In genomic region chr11:63706057-63706456, GRCm38 (mm10) we compare ENCODE assay signal across 9 mouse cellular contexts.
"Had no signal": no experiment of that assay in that cellular context is flagged by ENCODE, and none has a peak within 500 bp of the region (broad histone marks: within the 10 kb centered on the region; RNA-seq: fewer than 3 reads in every experiment).

No protein-coding gene starts in this region.

- ATAC-seq: midbrain, embryonic 16.5 days had no signal

- H3K4me2 ChIP-seq: limb, embryonic 13.5 days had no signal

- DNase-seq: kidney, adult 18-20 months; kidney, postnatal 10 days; left cerebral cortex, postnatal 4 days; lung, adult 18-20 months; right cerebral cortex, postnatal 14 days; thymus, postnatal 4 days had no signal

- H3K36me3 ChIP-seq: limb, embryonic 13.5 days had no signal

- H3K9ac ChIP-seq: limb, embryonic 13.5 days; liver, embryonic 14.5 days had no signal

- H3K4me3 ChIP-seq: limb, embryonic 13.5 days had no signal

- H3K9me3 ChIP-seq: limb, embryonic 13.5 days had no signal

- H3K27ac ChIP-seq: limb, embryonic 13.5 days; liver, embryonic 14.5 days had no signal
